Mouse (Mus musculus) embryonic fibroblast, embryonic 13.5 days (primary cell): ENCODE data around the gene Kras. TPM values are rescaled to one million over a fixed set of nuclear protein-coding genes. Genes with fewer than 3 reads are reported as not detected.

Source experiments
- H3K27ac ChIP-seq: 2 replicates; pipeline ENCODE4 v1.5.1; 2012; ENCODE audit warnings: low read length, control low read depth, inconsistent platforms; ENCODE audit not compliant: insufficient read depth
- H3K4me1 ChIP-seq: 2 replicates; pipeline ENCODE4 v1.6.1; 2011; ENCODE audit warnings: low read length; ENCODE audit not compliant: control insufficient read depth, insufficient read depth
- H3K4me3 ChIP-seq: 2 replicates; pipeline ENCODE4 v1.5.1; 2011; ENCODE audit warnings: mild to moderate bottlenecking, control low read depth, low read length; ENCODE audit not compliant: insufficient read depth
- CTCF ChIP-seq: IDR thresholded peaks from 2 replicates; pipeline ENCODE4 v1.5.1; 2011; ENCODE audit warnings: mild to moderate bottlenecking, control low read depth, low read length, moderate library complexity, borderline replicate concordance; ENCODE audit not compliant: insufficient read depth
- POLR2A ChIP-seq: IDR thresholded peaks from 2 replicates; pipeline ENCODE4 v1.6.1; 2011; ENCODE audit warnings: low read depth, mild to moderate bottlenecking, control low read depth, low read length, moderate library complexity
- polyA plus RNA-seq: library from polyadenylated mRNA; stranded (reverse); fragments of >200 nt; gene quantifications from 2 replicates; pipeline ENCODE4 v1.2.4, GENCODE M21; 2011; ENCODE audit warnings: low read depth; ENCODE audit not compliant: missing spikeins, insufficient read length

Kras gene
- polyA plus RNA-seq, 1 experiment = 97.1 TPM

DNA sequence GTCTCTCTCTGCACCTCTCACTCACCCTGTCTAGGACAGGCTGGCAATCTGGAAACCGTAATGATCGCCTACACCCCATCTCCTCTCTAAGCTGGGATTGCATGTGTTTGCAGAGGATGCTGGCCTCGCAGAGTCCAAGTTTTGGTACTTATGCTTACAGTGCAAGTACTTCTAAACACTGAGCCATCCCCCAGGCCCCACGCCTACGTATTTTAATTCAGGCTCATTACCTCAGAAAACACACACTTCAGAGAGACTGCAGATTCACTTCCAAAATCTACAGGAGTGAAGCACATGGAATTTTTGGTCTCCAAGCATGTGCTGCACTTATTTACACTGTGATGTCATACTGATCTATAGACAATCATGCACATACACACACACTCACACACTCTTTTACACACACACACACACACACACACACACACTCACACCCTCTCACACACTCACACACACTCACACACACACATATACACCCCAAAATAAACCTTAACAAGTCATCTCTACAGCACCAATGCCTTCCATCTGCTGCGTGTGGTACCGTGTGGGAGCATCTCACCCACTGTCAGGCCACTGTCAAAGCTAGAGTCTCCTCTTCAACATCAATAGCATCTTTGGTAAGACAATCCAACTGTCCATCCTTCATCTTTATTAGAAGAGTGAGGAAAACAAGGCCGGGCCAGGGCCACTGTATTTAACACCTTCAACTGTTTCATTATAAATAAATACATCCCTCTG is 51.9 kb downstream of the Kras start:
- Histone ChIP-seq H3K27ac (no peak overlapping the region), H3K4me1 (peaks cover under 1% of the 10 kb centered on the region; the same call in 1 of the 2 replicates), H3K4me3 (no peak overlapping the region)
- TF ChIP-seq CTCF (no peak), POLR2A (no peak)

GRCm38 (mm10) chr6:145193446-145193845 is 56.6 kb downstream of the Kras start:
- TF ChIP-seq POLR2A = no peak
- no peak for TF ChIP-seq CTCF
- Histone ChIP-seq H3K4me1 (no peaks in the 10 kb centered on the region), H3K4me3 (no peak overlapping the region), H3K27ac (no peak overlapping the region)

DNA sequence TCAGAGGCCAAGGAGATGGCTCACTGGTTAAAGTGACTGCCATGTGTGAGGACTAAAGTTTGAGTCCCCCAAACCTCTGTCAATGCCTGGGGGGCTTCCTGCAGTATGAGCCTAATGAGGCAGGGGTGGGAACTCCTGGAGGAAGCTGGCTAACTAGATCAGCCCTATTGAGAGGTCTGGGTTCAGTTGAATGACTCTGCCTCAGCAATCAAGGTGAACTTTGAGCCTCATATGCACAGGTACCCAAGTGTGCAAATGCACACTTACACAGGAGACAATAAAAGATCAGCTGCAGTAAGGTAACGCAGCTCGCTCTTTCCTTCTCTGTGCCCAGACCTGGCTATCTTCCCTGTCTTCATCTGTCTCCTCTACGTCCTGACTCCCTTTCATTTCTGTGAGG is 57.0 kb downstream of the Kras start:
- TF ChIP-seq POLR2A (no peak), CTCF (no peak)
- no peak overlapping the region for H3K4me3 ChIP-seq
- H3K4me1 ChIP-seq = no peaks in the 10 kb centered on the region
- no peak overlapping the region for H3K27ac ChIP-seq

DNA sequence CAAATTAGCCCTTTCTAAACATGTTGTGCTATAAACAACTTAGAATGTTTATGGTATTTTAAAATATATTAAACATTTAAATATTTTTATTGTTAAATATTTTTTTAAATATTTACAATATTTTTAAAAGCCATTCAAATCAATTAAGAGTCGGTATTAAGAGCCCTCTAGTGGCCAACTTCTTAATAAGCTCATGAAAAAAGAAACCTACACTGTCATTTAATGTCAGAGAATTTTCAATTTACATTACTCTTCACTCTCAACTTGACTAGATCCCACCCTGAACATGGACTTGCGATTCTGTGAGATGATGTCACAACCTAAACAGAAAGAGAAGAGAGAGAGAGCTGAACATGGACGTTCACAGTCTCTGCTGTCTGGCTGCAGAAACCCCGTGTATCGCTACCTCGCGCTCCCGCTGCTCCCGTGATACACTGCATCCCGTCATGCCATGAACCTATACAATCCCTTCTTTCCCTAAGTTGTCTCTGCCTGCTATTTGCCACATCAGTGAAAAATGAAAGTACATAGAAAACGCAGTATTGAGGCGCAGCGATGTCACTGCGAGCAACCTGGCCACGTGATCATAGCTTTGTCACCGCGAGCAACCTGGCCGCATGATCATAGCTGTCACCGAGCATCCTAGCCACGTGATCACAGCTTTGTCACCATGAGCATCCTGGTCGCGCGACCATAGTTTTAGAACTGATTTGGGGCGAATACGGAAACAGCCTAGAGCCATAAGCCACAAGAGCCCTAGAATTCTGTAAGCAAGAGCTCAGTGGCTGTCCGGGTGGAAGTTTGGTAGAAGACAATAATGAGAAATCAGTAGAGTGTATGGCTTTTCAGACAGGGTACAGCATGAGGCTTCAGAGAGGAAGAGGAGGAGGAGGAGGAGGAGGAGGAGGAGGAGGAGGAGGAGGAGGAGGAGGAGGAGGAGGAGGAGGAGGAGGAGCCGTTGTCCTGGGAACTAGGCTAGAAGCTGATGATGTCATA is 62.6 kb downstream of the Kras start:
- Histone ChIP-seq H3K27ac (no peak overlapping the region), H3K4me3 (peak overlapping the region; percentile 24), H3K4me1 (no peaks in the 10 kb centered on the region)
- no peak for TF ChIP-seq CTCF
- no peak for TF ChIP-seq POLR2A

DNA sequence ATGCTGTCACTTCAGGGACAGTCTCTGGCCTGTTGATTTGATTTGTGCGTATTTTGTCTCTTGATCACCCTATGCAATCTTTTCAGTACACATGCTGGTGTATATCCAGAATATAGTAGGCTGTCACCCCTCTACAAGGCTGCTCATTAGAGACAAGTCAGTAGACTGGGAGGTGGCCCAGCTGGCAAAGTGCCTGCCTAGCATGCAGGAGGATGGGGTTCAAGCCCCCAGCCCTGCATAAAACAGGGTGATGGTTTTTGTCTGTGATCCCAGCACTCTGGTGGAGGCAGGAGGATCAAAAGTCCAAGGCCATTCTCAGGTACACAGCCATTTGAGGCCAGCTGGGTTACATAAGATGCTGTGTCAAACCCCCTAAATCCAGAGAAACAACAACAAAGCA is 63.9 kb downstream of the Kras start:
- TF ChIP-seq CTCF (no peak), POLR2A (no peak)
- H3K4me3 ChIP-seq = no peak overlapping the region
- H3K4me1 ChIP-seq = no peaks in the 10 kb centered on the region
- no peak overlapping the region for H3K27ac ChIP-seq

DNA sequence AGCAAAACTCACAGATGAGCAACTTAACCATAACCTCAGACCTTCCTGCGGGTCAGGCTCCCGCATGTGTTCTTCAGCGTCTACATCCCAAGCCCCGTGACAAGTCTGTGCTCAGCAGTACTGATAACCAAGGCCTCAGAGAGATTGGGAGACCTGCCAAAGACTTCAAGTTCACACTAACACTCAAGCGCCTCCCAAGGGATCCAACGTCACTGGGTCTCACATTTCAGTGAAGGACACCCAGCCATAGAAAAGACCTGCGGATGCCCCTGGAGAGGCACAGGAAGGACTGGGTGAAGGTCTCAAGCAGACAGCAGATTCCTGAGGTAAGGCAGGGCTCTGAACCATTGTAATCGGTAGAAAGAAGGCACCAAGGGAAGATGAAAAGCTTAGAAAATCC is 68.0 kb downstream of the Kras start:
- Histone ChIP-seq H3K4me3 (no peak overlapping the region), H3K4me1 (no peaks in the 10 kb centered on the region), H3K27ac (no peak overlapping the region)
- TF ChIP-seq CTCF (no peak), POLR2A (no peak)

DNA sequence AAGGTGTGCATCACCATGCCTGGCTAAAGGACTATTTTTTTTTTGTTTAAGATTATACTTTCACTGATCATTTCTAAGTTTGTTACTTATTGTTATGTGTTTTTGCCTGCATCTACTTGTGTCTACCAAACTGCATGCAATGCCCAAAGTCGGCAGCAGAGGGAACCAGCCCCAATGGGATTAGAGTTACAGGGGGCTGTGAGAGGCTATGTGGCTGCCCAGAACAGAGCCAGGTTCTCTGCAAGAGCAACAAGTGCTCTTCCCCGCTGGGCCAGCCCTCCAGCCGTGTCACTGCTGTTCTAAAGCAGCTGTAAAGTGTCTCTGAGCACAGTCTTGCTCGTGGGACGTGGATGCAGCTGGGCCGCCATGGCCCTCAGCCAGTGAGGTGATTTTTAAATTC is 70.4 kb downstream of the Kras start:
- Histone ChIP-seq H3K4me3 (no peak overlapping the region), H3K27ac (no peak overlapping the region), H3K4me1 (no peaks in the 10 kb centered on the region)
- peak; percentile 33; the same call in 1 of the 2 replicates for TF ChIP-seq CTCF
- TF ChIP-seq POLR2A = no peak

DNA sequence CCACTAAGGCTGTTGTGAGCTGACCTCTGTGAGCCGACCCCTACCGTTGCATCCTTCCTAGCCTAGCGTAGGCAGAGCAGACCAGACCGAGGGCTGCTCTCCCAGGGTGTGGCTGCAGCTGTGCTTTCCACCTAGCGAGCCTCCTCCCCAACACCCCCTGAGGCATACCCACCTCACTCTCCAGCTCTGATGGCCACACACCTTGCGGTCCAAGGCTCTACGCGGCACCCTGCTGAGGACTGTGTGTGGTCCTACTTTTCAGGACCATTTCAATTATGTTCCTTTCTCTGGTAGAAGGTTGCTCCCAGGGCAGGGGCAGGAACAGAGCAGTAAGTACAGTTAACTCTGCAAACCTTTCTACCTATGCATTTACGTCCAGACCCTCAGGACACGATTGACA is 73.6 kb downstream of the Kras start:
- TF ChIP-seq POLR2A (no peak), CTCF (no peak)
- H3K27ac ChIP-seq = no peak overlapping the region
- H3K4me1 ChIP-seq = peaks cover 6% of the 10 kb centered on the region; the same call in 1 of the 2 replicates
- H3K4me3 ChIP-seq = no peak overlapping the region

GRCm38 (mm10) chr6:145175571-145175981 is 74.5 kb downstream of the Kras start:
- Histone ChIP-seq H3K4me3 (no peak overlapping the region), H3K27ac (no peak overlapping the region), H3K4me1 (peaks cover 6% of the 10 kb centered on the region; the same call in 1 of the 2 replicates)
- TF ChIP-seq CTCF (no peak), POLR2A (no peak)
